Mouse (Mus musculus) cortical plate, adult 2 months (tissue): Measurements from ENCODE around the gene Il9r.

Source experiments
- CTCF ChIP-seq: fragments of 200-500 bp; IDR thresholded peaks from 2 replicates; pipeline ENCODE4 v1.5.1; 2011; ENCODE audit warnings: mild to moderate bottlenecking, control low read depth, low read length; ENCODE audit not compliant: insufficient read depth; ENCODE audit errors: extremely low read depth
- POLR2A ChIP-seq: fragments of 200-500 bp; IDR thresholded peaks from 2 replicates; pipeline ENCODE4 v1.6.1; 2011; ENCODE audit warnings: mild to moderate bottlenecking, low read length, control low read depth; ENCODE audit not compliant: insufficient read depth; ENCODE audit errors: extremely low read depth

DNA sequence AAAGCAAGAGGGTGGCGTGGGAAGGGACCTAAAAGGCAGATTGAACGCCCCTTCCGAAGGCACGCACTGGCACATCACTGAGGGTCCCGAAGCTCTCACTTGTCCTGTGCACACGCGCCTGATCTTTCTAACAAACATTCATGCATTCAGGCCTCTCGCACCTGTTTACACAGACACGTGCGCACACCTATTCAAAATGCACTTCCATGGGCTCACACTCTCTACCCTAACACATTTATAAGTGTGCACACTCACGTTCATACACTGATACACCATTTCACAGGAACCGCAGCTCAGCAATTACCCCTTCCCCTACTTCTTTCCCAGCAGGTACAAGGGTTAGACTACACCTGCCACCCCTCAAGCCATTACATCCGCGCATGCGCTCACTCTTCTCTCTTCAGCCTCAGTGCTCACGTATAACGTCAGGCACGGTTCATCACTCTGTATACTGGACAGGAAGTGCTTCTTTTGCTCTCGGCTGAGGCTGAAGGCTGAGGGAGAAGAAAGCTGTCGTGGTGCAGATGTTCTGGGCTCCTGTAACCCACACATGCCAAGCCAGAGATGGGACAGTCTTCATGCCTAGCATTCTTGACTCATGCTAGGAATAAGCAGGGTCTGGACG, 22.6 kb upstream of the Il9r start:
- TF ChIP-seq CTCF (no peak), POLR2A (no peak)
